ENCODE assay signal across 20 mouse cellular contexts in genomic region chr13:15850358-15850757, GRCm38 (mm10).
"Had no signal": no experiment of that assay in that cellular context is flagged by ENCODE, and none has a peak within 500 bp of the region (broad histone marks: within the 10 kb centered on the region; RNA-seq: fewer than 3 reads in every experiment).

No protein-coding gene starts in this region.

- H3K9ac ChIP-seq: liver, embryonic 15.5 days; lung, embryonic 15.5 days; midbrain, embryonic 12.5 days; midbrain, embryonic 15.5 days; neural tube, embryonic 12.5 days; stomach, embryonic 15.5 days had no signal

- DNase-seq: kidney, adult 18-20 months; kidney, adult 9 months; kidney, postnatal 25 days; layer of hippocampus, adult 9-11 months; layer of hippocampus, postnatal 36 days; lung, adult 18-20 months; lung, postnatal 14 days; retina, postnatal 1 day; right cerebral cortex, postnatal 25 days; spleen, adult 18-20 months; thymus, postnatal 36 days had no signal

- H3K4me3 ChIP-seq: layer of hippocampus, adult 2 months; left cerebral cortex, adult 2 months; liver, embryonic 15.5 days; lung, embryonic 15.5 days; midbrain, embryonic 12.5 days; midbrain, embryonic 15.5 days; neural tube, embryonic 12.5 days; stomach, embryonic 15.5 days had no signal

- H3K9me3 ChIP-seq: liver, embryonic 15.5 days; lung, embryonic 15.5 days; midbrain, embryonic 12.5 days; midbrain, embryonic 15.5 days; neural tube, embryonic 12.5 days; stomach, embryonic 15.5 days had no signal

- H3K4me2 ChIP-seq: liver, embryonic 11.5 days; liver, embryonic 15.5 days; lung, embryonic 15.5 days; midbrain, embryonic 12.5 days; midbrain, embryonic 15.5 days; neural tube, embryonic 12.5 days; stomach, embryonic 15.5 days had no signal

- H3K36me3 ChIP-seq: liver, embryonic 15.5 days; lung, embryonic 15.5 days; midbrain, embryonic 12.5 days; midbrain, embryonic 15.5 days; neural tube, embryonic 12.5 days; stomach, embryonic 15.5 days had no signal

- H3K4me1 ChIP-seq: liver, embryonic 15.5 days; lung, embryonic 15.5 days; midbrain, embryonic 15.5 days; neural tube, embryonic 12.5 days; stomach, embryonic 15.5 days had no signal

- H3K27me3 ChIP-seq: liver, embryonic 15.5 days; lung, embryonic 15.5 days; midbrain, embryonic 12.5 days; midbrain, embryonic 15.5 days; neural tube, embryonic 12.5 days; stomach, embryonic 15.5 days had no signal

- H3K27ac ChIP-seq: layer of hippocampus, adult 2 months; left cerebral cortex, adult 2 months; liver, embryonic 15.5 days; lung, embryonic 15.5 days; midbrain, embryonic 12.5 days; midbrain, embryonic 15.5 days; neural tube, embryonic 12.5 days; stomach, embryonic 15.5 days had no signal

- ATAC-seq: midbrain, embryonic 15.5 days had no signal
